Comparison of ENCODE assay signal across 15 mouse cellular contexts in genomic region chr4:137015934-137016333, GRCm38 (mm10). TPM values are rescaled to one million over a fixed set of nuclear protein-coding genes. Genes with fewer than 3 reads are reported as not detected.
DNase-seq lines count a peak whose midpoint lies in the region; ATAC-seq and TF ChIP-seq lines count a peak whose summit lies in the region.
"Had no signal": no experiment of that assay in that cellular context is flagged by ENCODE, and none has a peak within 500 bp of the region (broad histone marks: within the 10 kb centered on the region; RNA-seq: fewer than 3 reads in every experiment).

No protein-coding gene starts in this region.

- no peak overlapping the region for H3K4me2 ChIP-seq in forebrain, embryonic 15.5 days (replicated peaks)
- no peak overlapping the region for H3K4me2 ChIP-seq in midbrain, postnatal 0 days (ENCODE audit: low read depth, low read length, poor library complexity, severe bottlenecking)

- TF ChIP-seq POLR2A in lung, adult 2 months (IDR thresholded peaks at IDR 0.05; ENCODE audit: borderline replicate concordance, extremely low read depth, low read depth, low read length) = no peak

- no peak for TF ChIP-seq CTCF in layer of hippocampus, adult 2 months (conservative IDR thresholded peaks at IDR 0.05)
- no peak for TF ChIP-seq CTCF in midbrain, postnatal 0 days (IDR thresholded peaks at IDR 0.05)
- no peak for TF ChIP-seq CTCF in lung, adult 2 months (IDR thresholded peaks at IDR 0.05; ENCODE audit: insufficient read depth, low read length)

- WGBS in forebrain, embryonic 15.5 days = 19% methylated on average over 8 of the region's 8 CpGs
- 25% methylated on average over 8 of the region's 8 CpGs for WGBS in midbrain, postnatal 0 days
- 74% methylated on average over 8 of the region's 8 CpGs for WGBS in lung, adult 2 months

- H3K36me3 ChIP-seq in forebrain, embryonic 15.5 days = no peaks in the 10 kb centered on the region
- H3K36me3 ChIP-seq in midbrain, postnatal 0 days (ENCODE audit: insufficient read depth, low read length) = peaks cover 5% of the 10 kb centered on the region; the same call in 1 of the 2 replicates

- DNase-seq in layer of hippocampus, postnatal 14 days (ENCODE audit: low spot score in 2 of 2) = peak; percentile 16 to 29
- no peak for DNase-seq in layer of hippocampus, adult 2 months (ENCODE audit: low spot score in 2 of 2)
- peak; percentile 92 for DNase-seq in cerebellum, adult 11-12 months
- peak; percentile 66 for DNase-seq in midbrain, postnatal 0 days (ENCODE audit: low spot score)
- DNase-seq in lung, adult 2 months = no peak
- DNase-seq in lung, adult 18-20 months = no peak
- DNase-seq: heart, adult 11 months; kidney, postnatal 14 days had no signal

- no peak overlapping the region for H3K4me3 ChIP-seq in layer of hippocampus, adult 2 months
- H3K4me3 ChIP-seq in forebrain, embryonic 15.5 days = no peak overlapping the region
- H3K4me3 ChIP-seq in midbrain, postnatal 0 days (ENCODE audit: low read depth, low read length) = no peak overlapping the region
- H3K4me3 ChIP-seq in lung, adult 2 months (replicated peaks; ENCODE audit: extremely low read depth, low read depth, low read length) = no peak overlapping the region
- H3K4me3 ChIP-seq: embryonic facial prominence, embryonic 10.5 days had no signal

- H3K4me1 ChIP-seq in forebrain, embryonic 15.5 days = peaks cover 6% of the 10 kb centered on the region
- 0 out of 2 replicates have a peak, but pooled peaks cover 2% of the 10 kb centered on the region for H3K4me1 ChIP-seq in midbrain, postnatal 0 days (ENCODE audit: insufficient read depth, low read length)
- no peaks in the 10 kb centered on the region for H3K4me1 ChIP-seq in lung, adult 2 months (ENCODE audit: control insufficient read depth, insufficient read depth, low read length)

- no peak overlapping the region for H3K9ac ChIP-seq in forebrain, embryonic 15.5 days (replicated peaks)
- H3K9ac ChIP-seq in midbrain, postnatal 0 days (replicated peaks; ENCODE audit: low read length, poor library complexity, severe bottlenecking) = no peak overlapping the region
- H3K9ac ChIP-seq: liver, embryonic 14.5 days had no signal

- no peaks in the 10 kb centered on the region for H3K9me3 ChIP-seq in forebrain, embryonic 15.5 days
- H3K9me3 ChIP-seq in midbrain, postnatal 0 days (ENCODE audit: low read length) = no peaks in the 10 kb centered on the region
- H3K9me3 ChIP-seq: embryonic facial prominence, embryonic 10.5 days had no signal

- H3K27ac ChIP-seq in layer of hippocampus, adult 2 months = no peak overlapping the region
- H3K27ac ChIP-seq in forebrain, embryonic 15.5 days (replicated peaks) = peak overlapping the region; percentile 29; the same call in 1 of the 2 replicates
- no peak overlapping the region for H3K27ac ChIP-seq in midbrain, postnatal 0 days (ENCODE audit: low read depth, low read length)
- H3K27ac ChIP-seq: embryonic facial prominence, embryonic 10.5 days; liver, embryonic 14.5 days; macrophage had no signal

- no peak; the same call in 1 of the 2 replicates for ATAC-seq in forebrain, embryonic 15.5 days (replicated peaks)
- no peak for ATAC-seq in midbrain, postnatal 0 days (ENCODE audit: low FRiP score)
- no peak for ATAC-seq in inflammation-experienced regulatory T-cells, adult 6 months

- no peaks in the 10 kb centered on the region for H3K27me3 ChIP-seq in forebrain, embryonic 15.5 days
- no peaks in the 10 kb centered on the region for H3K27me3 ChIP-seq in midbrain, postnatal 0 days (ENCODE audit: insufficient read depth, low read length)

RNA-seq across cellular contexts. Expression of gene Zbtb40, which starts 32.7 kb away (rescaled TPM):
- total RNA-seq in layer of hippocampus, postnatal 14 days (2021) = 1 to 10 TPM; 9.1 to 9.5 TPM
- 10 to 100 TPM; 11.3 to 12.9 TPM for total RNA-seq in layer of hippocampus, adult 2 months (2021)
- polyA plus RNA-seq in forebrain, embryonic 15.5 days (2015; fragmentation: Nextera tagmentation; extraction: Ambion mirVana) = 5.1 and 5.7 TPM in 2 replicates
- total RNA-seq in midbrain, postnatal 0 days (2014; rRNA removed) = 7.5 and 8.4 TPM in 2 replicates
- 0.99 and 1.2 TPM in 2 replicates for polyA plus RNA-seq in midbrain, postnatal 0 days (2015; fragmentation: Nextera tagmentation; extraction: Ambion mirVana)
- 9.4 and 10.2 TPM in 2 replicates for polyA plus RNA-seq in lung, adult 2 months (2012; rRNA removed)
- 1 to 10 TPM; 4.3 to 6.6 (median 6.1) TPM for polyA plus RNA-seq in inflammation-experienced regulatory T-cells, adult 6 months (2017; shearing (Covaris generic))

RNA-seq across cellular contexts. Expression of gene Epha8, which starts 59.3 kb away (rescaled TPM):
- total RNA-seq in layer of hippocampus, postnatal 14 days (2021) = 1 to 10 TPM; 5.7 to 7.5 TPM
- 1 to 10 TPM; 1.4 to 2.7 TPM for total RNA-seq in layer of hippocampus, adult 2 months (2021)
- polyA plus RNA-seq in forebrain, embryonic 15.5 days (2015; fragmentation: Nextera tagmentation; extraction: Ambion mirVana) = 4.6 and 5.1 TPM in 2 replicates
- total RNA-seq in midbrain, postnatal 0 days (2014; rRNA removed) = 49.9 and 51.1 TPM in 2 replicates
- polyA plus RNA-seq in midbrain, postnatal 0 days (2015; fragmentation: Nextera tagmentation; extraction: Ambion mirVana) = 17.3 and 18.3 TPM in 2 replicates
- polyA plus RNA-seq in lung, adult 2 months (2012; rRNA removed) = 0.05 and 0.16 TPM in 2 replicates
- polyA plus RNA-seq in inflammation-experienced regulatory T-cells, adult 6 months (2017; shearing (Covaris generic)) = under 1 TPM in 2 of 3 experiments, not detected in 1; 0.21 to 0.34 TPM
- total RNA-seq: hematopoietic stem cell, adult 5-6 weeks; neutrophil, adult 5-6 weeks had no signal
- polyA plus RNA-seq: macrophage had no signal

Comparison
In these comparisons a context has a peak if more than half of its experiments do, and no peak if none do; other contexts are left out.
1. DNase-seq: peak in layer of hippocampus, postnatal 14 days (2 of 2), cerebellum, adult 11-12 months (single experiment) and midbrain, postnatal 0 days (single experiment); none in layer of hippocampus, adult 2 months (0 of 2), lung, adult 2 months (single experiment) and lung, adult 18-20 months (0 of 2).